In the genomic region with DNA sequence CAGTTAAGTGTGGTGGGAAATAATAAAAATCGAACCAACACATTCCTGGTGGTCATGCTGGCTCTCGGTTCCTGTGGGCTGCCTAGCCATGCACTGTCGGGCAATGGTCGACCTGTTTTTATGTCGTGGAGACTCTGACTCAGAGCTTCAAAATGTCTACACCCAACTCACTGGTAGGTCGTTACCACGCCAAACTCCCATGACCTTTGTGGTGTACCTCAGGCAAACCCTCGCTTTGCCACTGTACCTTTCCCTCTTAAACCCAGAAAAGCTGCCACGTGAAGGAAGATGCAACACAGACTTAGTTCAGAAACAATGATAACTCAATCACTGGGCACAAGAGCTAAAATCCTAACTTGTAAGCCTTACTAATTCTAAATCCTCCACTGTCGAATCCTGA, we compare ENCODE assay signal across 25 mouse cellular contexts.
DNase-seq lines count a peak whose midpoint lies in the region; ATAC-seq and TF ChIP-seq lines count a peak whose summit lies in the region.
"Had no signal": no experiment of that assay in that cellular context is flagged by ENCODE, and none has a peak within 500 bp of the region (broad histone marks: within the 10 kb centered on the region; RNA-seq: fewer than 3 reads in every experiment).

No protein-coding gene starts in this region.

- WGBS in embryonic facial prominence, embryonic 14.5 days = 82% methylated on average over 10 of the region's 10 CpGs
- WGBS in embryonic facial prominence, embryonic 10.5 days = 91% methylated on average over 10 of the region's 10 CpGs

- TF ChIP-seq POLR2A in myocyte (IDR thresholded peaks at IDR 0.05; ENCODE audit: insufficient read length, low read depth) = no peak

- no peaks in the 10 kb centered on the region for H3K36me3 ChIP-seq in embryonic facial prominence, embryonic 14.5 days (ENCODE audit: control insufficient read depth, insufficient read depth, low read length)
- H3K36me3 ChIP-seq in embryonic facial prominence, embryonic 10.5 days (replicated peaks) = peaks cover 3% of the 10 kb centered on the region; the same call in 1 of the 2 replicates
- no peaks in the 10 kb centered on the region for H3K36me3 ChIP-seq in myocyte (ENCODE audit: control insufficient read depth, insufficient read depth)
- H3K36me3 ChIP-seq: heart, embryonic 12.5 days; heart, embryonic 15.5 days; intestine, embryonic 15.5 days had no signal

- no peak for TF ChIP-seq CTCF in Patski (IDR thresholded peaks at IDR 0.05)

- no peak overlapping the region for H3K27ac ChIP-seq in embryonic facial prominence, embryonic 14.5 days (replicated peaks; ENCODE audit: low read depth, low read length)
- no peak overlapping the region for H3K27ac ChIP-seq in embryonic facial prominence, embryonic 10.5 days (replicated peaks)
- H3K27ac ChIP-seq: embryonic facial prominence, embryonic 12.5 days; forebrain, embryonic 12.5 days; forebrain, embryonic 15.5 days; heart, embryonic 15.5 days; hindbrain, embryonic 10.5 days; hindbrain, embryonic 13.5 days; intestine, embryonic 15.5 days had no signal

- no peak for ATAC-seq in embryonic facial prominence, embryonic 14.5 days (ENCODE audit: low read depth)
- peak; percentile 98 for ATAC-seq in Patski
- ATAC-seq: forebrain, embryonic 15.5 days; hindbrain, embryonic 16.5 days; intestine, embryonic 15.5 days had no signal

- H3K4me2 ChIP-seq in embryonic facial prominence, embryonic 14.5 days (ENCODE audit: low read depth, low read length) = no peak overlapping the region
- H3K4me2 ChIP-seq in myocyte (ENCODE audit: low read depth) = peak overlapping the region; percentile 60
- H3K4me2 ChIP-seq: embryonic facial prominence, embryonic 12.5 days; forebrain, embryonic 12.5 days; forebrain, embryonic 15.5 days; heart, embryonic 12.5 days; heart, embryonic 15.5 days; hindbrain, embryonic 13.5 days; intestine, embryonic 15.5 days had no signal

- in situ Hi-C loops in Patski (cut with MboI; ENCODE audit: low pct_unique_long_range_greater_than_20kb) = no loop called here

- peak; percentile 4 for DNase-seq in embryonic facial prominence, embryonic 14.5 days (ENCODE audit: low spot score)
- no peak for DNase-seq in embryonic facial prominence, embryonic 10.5 days (ENCODE audit: low spot score)
- DNase-seq in Patski (ENCODE audit: low read depth, low spot score) = peak; percentile 89
- no peak for DNase-seq in urinary bladder, postnatal 36 days (ENCODE audit: low spot score in 2 of 2)
- no peak for DNase-seq in layer of hippocampus, postnatal 10 days (ENCODE audit: low spot score in 2 of 2)
- DNase-seq: adrenal gland, adult 2 months; adrenal gland, postnatal 25 days; cerebellum, adult 11-12 months; cerebellum, adult 9-10 months; cerebellum, postnatal 14 days; gastrocnemius, postnatal 25 days; heart, adult 18-20 months; heart, postnatal 10 days; heart, postnatal 36 days; kidney, adult 11 months had no signal

- CTCF ChIA-PET in Patski (lab: Charles Lee) = no interaction called here

- no peaks in the 10 kb centered on the region for H3K9me3 ChIP-seq in embryonic facial prominence, embryonic 14.5 days (ENCODE audit: control insufficient read depth, low read length)
- H3K9me3 ChIP-seq in embryonic facial prominence, embryonic 10.5 days = no peaks in the 10 kb centered on the region
- H3K9me3 ChIP-seq: embryonic facial prominence, embryonic 12.5 days; forebrain, embryonic 12.5 days; forebrain, embryonic 15.5 days; heart, embryonic 12.5 days; heart, embryonic 15.5 days; hindbrain, embryonic 10.5 days; hindbrain, embryonic 13.5 days; intestine, embryonic 15.5 days had no signal

- H3ac ChIP-seq in myocyte (ENCODE audit: control insufficient read depth, insufficient read length) = no peak overlapping the region

- POLR2A ChIA-PET in Patski (lab: Charles Lee) = no interaction called here

- H3K4me3 ChIP-seq in embryonic facial prominence, embryonic 14.5 days (ENCODE audit: low read depth, low read length) = no peak overlapping the region
- no peak overlapping the region for H3K4me3 ChIP-seq in embryonic facial prominence, embryonic 10.5 days
- no peak overlapping the region for H3K4me3 ChIP-seq in myocyte
- H3K4me3 ChIP-seq: embryonic facial prominence, embryonic 12.5 days; forebrain, embryonic 12.5 days; forebrain, embryonic 15.5 days; heart, embryonic 12.5 days; heart, embryonic 15.5 days; hindbrain, embryonic 10.5 days; hindbrain, embryonic 13.5 days; intestine, embryonic 15.5 days had no signal

- no peak overlapping the region for H3K9ac ChIP-seq in embryonic facial prominence, embryonic 14.5 days (ENCODE audit: low read depth, low read length)
- H3K9ac ChIP-seq: embryonic facial prominence, embryonic 12.5 days; forebrain, embryonic 12.5 days; forebrain, embryonic 15.5 days; heart, embryonic 12.5 days; heart, embryonic 15.5 days; hindbrain, embryonic 13.5 days; intestine, embryonic 15.5 days had no signal

- H3K27me3 ChIP-seq in embryonic facial prominence, embryonic 14.5 days (replicated peaks; ENCODE audit: control insufficient read depth, insufficient read depth, low read length) = no peaks in the 10 kb centered on the region
- H3K27me3 ChIP-seq in embryonic facial prominence, embryonic 10.5 days (replicated peaks; ENCODE audit: low read depth, poor library complexity, severe bottlenecking) = no peaks in the 10 kb centered on the region
- H3K27me3 ChIP-seq in Patski (no peaks in the 10 kb centered on the region), myocyte (ENCODE audit: control insufficient read depth, insufficient read depth, insufficient read length) (no peaks in the 10 kb centered on the region)
- H3K27me3 ChIP-seq: embryonic facial prominence, embryonic 12.5 days; forebrain, embryonic 12.5 days; forebrain, embryonic 15.5 days; heart, embryonic 12.5 days; heart, embryonic 15.5 days; hindbrain, embryonic 13.5 days; intestine, embryonic 15.5 days had no signal

- no peaks in the 10 kb centered on the region for H3K79me2 ChIP-seq in myocyte (ENCODE audit: control insufficient read depth, insufficient read depth)

- no peaks in the 10 kb centered on the region for H3K4me1 ChIP-seq in embryonic facial prominence, embryonic 14.5 days (ENCODE audit: control insufficient read depth, insufficient read depth, low read length)
- no peaks in the 10 kb centered on the region for H3K4me1 ChIP-seq in embryonic facial prominence, embryonic 10.5 days
- H3K4me1 ChIP-seq: embryonic facial prominence, embryonic 12.5 days; forebrain, embryonic 15.5 days; heart, embryonic 12.5 days; heart, embryonic 15.5 days; hindbrain, embryonic 10.5 days; hindbrain, embryonic 13.5 days; intestine, embryonic 15.5 days had no signal

TF ChIP-seq in myocyte, 11 proteins besides CTCF, POLR2A, EP300 and RAD21:
- TF ChIP-seq SRF (IDR thresholded peaks at IDR 0.05; ENCODE audit: control insufficient read depth, insufficient read length, low read depth) (no peak), MYOD1 (IDR thresholded peaks at IDR 0.05; ENCODE audit: control insufficient read depth in 1 of 3, insufficient read length in 2 of 3, low read depth in 2 of 3) (no peak), TCF12 (IDR thresholded peaks at IDR 0.05; ENCODE audit: insufficient read depth, poor library complexity, severe bottlenecking) (no peak), POLR2AphosphoS2 (IDR thresholded peaks at IDR 0.05; ENCODE audit: insufficient read length, low read depth) (no peak), MAX (IDR thresholded peaks at IDR 0.05; ENCODE audit: low read depth) (no peak), MYOG (IDR thresholded peaks at IDR 0.05; ENCODE audit: control insufficient read depth in 1 of 3, insufficient read depth in 1 of 3, insufficient read length in 2 of 3, low read depth in 2 of 3) (no peak), REST (IDR thresholded peaks at IDR 0.05; ENCODE audit: insufficient read depth, insufficient read length) (no peak), E2F4 (IDR thresholded peaks at IDR 0.05; ENCODE audit: insufficient read depth) (no peak), TCF3 (IDR thresholded peaks at IDR 0.05; ENCODE audit: insufficient read length, low read depth) (no peak), CEBPB (IDR thresholded peaks at IDR 0.05; ENCODE audit: insufficient read depth, poor library complexity, severe bottlenecking) (no peak), USF1 (IDR thresholded peaks at IDR 0.05; ENCODE audit: low read depth) (no peak)
TF ChIP-seq in myocyte: peak in this region for 0.

Comparison
In these comparisons a context has a peak if more than half of its experiments do, and no peak if none do; other contexts are left out.
1. DNase-seq: peak in embryonic facial prominence, embryonic 14.5 days (single experiment) and Patski (single experiment); none in embryonic facial prominence, embryonic 10.5 days (single experiment), urinary bladder, postnatal 36 days (0 of 2) and layer of hippocampus, postnatal 10 days (0 of 2).